Mouse (Mus musculus) layer of hippocampus, adult 11-12 months (tissue): ENCODE measurements at regions not wholly inside any gene's neighbourhood (a gene's known extent, or its start where the extent isn't known, plus 50 kb on each side); places are given as distances from the start of the nearest gene placed in this dataset.
"Not testable (repeated sequence)": the region's sequence is repeated elsewhere in the genome, so short reads cannot be mapped to it uniquely, and the experiment has no call there.

Source experiments
- DNase-seq: peaks from one replicate; pipeline ENCODE4 v3.0.0; 2022; ENCODE audit warnings: low spot score

DNA sequence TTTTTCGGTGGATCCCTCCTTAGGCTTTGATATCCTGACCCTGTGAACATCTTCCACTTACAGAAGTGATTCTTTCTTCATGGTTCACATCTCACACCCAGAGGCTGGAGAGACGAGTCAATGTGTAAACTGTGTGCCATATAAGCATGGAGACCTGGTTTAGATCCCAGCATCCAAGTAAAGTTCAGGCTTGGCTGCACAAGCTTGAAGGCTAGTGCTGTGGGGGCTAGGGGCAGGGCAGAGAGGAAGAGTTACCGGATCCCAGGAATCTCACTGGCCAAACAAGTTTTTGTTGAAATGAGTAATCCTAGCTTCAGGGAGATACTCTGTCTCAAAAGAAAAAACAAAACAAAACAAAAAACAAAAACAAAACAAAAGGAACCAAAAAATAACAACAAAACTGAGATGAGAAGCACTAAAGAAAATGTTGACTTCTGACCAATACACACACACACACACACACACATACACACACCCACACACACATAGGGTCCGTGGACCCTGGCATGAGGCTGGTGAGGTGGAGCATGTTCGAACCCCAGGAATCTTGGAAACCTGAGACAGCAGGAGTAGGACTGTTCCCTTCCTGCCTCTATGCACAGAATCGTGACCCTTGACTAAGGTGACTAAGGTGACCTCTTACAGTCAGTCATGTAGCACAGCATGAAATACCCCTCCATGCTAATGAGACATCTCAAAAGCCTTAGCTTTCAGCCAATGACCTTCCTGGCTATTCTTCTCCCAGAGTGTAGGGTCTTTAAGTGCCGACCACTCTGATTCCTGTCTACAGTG, 55.2 kb downstream of the Gm12728 start:
- DNase-seq, result no peak

DNA sequence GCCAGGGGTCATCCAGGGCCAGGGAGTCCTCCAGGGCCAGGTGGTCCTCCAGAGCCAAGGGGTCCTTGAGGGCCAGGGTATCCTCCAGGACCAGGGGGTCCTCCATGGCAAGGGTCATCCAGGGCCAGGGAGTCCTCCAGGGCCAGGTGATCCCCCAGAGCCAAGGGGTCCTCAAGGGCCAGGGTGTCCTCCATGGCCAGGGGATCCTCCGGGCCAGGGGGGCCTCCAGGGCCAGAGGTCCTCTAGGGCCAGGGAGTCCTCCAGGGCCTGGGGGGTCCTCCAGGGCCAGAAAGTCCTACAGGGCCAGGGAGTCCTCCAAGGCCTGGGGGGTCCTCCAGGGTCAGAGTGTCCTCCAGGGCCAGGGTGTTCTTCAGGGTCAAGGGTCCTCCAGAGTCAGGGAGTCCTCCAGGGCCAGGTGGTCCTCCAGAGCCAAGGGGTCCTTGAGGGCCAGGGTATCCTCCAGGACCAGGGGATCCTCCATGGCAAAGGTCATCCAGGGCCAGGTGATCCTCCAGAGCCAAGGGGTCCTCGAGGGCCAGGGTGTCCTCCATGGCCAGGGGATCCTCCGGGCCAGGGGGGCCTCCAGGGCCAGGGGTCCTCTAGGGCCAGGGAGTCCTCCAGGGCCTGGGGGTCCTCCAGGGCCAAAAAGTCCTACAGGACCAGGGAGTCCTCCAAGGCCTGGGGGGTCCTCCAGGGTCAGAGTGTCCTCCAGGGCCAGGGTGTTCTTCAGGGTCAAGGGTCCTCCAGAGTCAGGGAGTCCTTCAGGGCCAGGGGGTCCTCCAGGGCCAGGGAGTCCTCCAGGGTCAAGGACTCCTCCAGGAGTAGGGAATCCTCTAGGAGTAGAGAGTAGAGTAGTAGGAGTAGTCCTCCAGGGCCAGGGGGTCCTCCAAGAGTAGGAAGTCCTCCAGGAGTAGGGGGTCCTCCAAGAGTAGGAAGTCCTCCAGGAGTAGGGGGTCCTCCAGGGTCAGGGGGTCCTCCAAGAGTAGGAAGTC, 56.6 kb downstream of the Gm12728 start:
- DNase-seq, result not testable (repeated sequence)

DNA sequence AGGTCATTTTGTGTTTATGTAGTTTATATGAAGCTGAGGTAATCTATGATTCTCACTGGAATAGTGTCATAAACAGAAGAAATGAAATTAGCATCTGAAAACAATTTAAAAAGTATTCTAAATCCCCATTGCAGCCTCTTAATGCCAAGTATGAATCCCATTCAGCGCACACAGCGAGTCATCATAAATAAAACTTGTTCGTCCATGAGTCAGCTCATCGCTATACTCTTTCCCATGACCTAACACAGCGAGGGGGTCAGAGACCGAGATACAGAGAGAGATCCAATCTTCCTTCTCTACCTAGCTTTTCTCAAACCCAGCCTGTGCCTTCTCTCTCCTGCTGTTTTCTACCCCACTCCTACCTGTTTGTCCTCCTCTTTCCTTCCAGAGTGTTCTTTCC, 63.4 kb downstream of the Gm12728 start:
- DNase-seq, result no peak

DNA sequence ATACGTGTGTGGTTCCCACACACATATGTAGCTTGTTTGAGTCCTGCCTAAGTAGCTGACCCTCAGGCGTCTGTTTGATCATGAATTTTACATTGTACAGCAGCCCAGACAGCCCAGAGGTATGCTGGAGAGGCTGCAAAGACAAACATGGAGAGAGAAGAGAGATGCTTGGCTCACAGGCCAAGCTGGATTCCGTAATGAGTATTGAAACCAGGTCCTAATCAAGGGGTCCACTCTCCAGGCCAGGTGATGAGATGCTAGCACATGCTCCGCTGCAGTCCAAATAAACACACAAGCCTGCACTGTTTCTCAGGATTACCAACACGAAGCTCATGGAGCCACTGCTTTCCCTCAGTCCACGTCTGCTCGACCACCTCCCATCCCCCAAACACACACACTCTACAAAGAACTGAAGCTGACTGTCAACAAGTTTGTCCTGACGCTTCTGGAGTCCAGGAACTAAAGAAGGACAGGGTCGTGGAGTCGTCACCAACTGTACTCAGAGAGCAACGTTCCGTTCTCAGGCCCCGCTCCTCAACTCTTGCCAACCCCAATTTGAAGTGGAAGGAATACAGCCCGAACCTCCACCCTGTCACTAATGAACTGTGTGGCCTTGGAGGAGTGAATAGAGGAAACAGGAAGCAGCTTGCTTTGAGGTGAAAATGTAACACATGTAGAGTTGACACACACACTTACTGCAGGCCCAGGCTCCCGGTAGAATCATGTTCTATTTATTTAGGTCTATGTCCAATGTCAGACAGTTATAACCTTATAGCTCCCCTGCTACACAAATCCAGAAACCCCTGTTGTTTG, 69.6 kb downstream of the Gm12728 start:
- DNase-seq, result no peak

DNA sequence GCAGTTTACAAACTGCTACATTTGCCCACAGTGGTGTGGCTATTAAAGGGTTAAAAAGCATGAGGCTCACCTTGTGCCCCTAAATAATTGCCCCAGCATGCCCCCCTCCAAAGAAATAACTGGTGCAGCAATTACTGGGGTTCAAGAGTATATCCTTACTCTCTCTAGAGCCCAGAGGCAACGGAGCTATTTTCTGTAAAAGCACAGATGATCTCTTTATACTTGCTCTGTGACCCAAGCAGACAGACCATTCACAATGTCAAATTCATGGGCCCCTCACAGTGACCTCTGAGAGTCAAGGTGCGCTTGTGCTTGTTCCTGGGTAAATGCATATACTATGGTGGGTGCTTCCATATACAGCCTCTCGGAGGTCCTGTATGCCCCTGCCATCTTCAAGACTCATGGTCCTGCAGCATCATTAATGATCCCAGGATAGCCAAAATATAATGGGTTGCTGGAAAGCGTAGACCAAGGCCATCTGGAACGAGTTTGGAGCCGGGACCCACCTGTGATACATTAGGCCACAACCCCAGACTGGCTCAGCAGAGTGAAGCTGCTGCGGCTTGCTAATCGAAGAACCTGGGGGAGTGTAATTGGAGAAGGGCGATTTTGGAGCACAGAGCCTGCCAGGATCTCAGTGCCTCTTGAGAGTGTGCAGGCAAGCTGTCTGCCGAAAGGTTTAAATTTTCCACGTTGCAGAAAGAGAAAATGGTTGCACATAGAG, 71.4 kb downstream of the Gm12728 start:
- no peak for DNase-seq

DNA sequence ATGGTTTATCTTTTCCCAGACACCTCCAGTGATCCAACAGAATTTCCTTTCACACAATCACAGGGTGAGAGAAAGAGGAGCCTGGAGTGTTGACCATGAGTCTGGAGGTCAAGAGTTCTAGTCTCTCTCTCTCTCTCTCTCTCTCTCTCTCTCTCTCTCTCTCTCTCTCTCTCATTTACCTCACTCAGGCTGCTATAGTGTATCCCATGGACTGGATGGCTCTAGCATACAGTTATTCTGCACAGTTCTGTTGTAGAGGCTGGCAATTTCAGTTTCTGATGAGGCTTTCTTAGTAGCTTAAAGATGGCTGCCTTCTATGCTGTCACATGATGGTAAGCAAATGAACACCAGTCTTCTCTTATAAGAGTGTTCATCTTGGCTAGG, 72.0 kb downstream of the Gm12728 start:
- DNase-seq, result no peak

DNA sequence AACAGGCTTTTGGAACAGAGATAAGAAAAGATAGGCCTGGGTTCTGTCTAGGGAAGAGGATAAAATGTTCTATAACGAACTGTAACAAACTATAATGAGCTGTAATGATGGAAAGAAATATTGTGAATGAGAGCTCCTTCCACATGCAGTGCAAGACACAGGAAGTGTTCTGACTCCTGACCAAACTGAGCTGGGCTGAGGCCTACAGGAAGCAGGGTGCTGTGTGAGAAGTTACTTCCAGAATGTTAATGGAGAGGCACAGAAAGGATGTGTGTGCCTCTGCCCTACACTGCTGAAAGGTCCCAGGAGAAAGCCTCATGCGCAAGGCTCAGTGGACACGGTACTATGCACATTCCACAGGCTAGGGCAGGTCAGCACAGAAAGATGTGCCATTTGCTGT, 80.8 kb downstream of the Gm12728 start:
- DNase-seq, result no peak

DNA sequence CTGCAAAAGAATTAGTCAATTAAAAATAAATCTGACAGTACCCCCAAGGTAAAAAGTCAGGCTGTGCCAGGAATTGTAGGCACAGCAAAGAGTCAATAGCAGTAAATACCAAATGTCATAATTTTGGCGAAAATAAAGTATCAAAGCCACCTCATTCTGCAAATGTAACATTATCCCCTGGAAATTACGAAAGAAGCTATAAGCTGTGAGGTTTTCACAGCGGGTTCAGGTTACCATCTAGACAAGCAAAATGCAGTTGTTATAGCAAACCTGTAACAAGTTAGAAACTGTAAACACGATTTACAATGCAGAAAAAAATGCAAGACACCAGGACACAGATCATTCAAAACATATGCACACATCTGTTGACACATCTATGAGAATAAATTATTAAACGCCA, 87.6 kb downstream of the Gm12728 start:
- no peak for DNase-seq

DNA sequence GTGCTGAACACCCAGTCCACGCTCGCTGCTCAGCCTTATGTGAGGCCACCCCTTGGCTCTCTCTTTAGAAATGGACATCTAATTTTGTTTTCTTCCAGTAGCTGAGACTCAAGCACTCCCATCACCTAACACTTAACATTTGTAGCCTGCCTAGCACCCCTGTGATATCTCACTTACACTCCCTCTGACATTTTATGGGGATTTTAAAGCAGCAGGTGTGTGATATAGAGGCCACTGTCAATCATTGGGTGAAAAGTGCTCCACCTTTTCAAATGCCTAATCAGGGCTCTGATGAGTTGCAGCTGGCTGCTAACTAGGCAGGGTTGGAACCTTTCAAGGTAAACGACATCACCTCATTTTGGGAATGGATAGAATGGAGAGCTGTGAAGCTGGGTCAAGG, 90.2 kb downstream of the Gm12728 start:
- DNase-seq, result no peak

DNA sequence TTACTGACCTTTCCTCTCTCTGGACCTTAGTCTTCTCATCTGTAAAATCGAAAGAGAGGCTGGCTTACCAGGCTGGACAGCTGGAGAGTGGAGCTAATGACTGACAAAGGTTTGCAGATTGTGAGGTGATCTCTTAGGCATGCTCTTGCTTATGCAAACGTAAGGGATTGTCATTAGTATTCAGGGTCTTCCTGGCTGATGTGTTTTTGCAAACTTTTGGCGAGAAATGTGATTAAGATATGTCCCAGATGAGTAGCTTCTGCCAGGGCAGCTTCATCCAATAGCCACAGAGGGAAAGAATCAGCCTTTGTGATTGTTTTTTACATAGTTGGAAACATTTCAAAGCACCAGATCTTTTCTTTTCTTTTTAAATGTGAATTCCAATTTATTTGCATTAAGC, 95.1 kb downstream of the Gm12728 start:
- DNase-seq, result no peak

DNA sequence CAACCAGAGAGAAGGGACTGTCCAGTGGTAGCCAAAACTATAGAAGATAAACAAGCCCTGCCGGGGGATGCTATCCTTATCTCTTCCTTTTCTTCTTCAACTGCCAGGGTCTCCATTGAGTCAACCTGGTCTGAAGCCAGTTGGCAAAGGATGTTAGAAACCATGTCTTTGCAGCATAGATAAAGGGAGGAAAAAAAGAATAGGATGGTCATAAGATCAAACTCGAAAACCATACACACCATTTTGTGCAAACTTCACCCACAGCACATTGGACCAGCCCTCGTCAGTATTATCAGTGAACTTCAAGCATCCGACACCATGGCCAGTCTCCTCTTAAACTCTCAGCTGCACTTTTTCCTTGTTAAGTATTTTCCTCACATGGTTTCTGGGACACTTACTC, 101.8 kb downstream of the Gm12728 start:
- DNase-seq, result no peak

DNA sequence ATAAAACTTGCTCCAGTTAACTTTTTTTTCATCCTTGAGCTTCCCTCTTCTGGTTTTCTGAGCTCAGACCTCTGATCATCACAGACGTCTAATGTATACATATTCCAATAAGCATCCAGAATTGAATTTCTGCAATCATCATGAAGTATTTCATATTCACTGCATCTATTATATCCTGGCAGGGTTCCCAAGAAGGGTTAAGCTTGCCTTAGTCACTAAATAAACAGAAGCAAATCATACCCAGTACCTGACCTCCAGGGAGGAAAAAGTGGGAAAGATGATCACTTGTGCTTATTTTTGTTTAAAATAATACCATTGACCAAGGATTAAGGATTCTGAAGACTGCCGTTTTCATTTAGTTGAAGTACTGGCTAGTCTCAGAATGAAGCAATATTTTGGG, 102.4 kb downstream of the Gm12728 start:
- DNase-seq, result no peak

DNA sequence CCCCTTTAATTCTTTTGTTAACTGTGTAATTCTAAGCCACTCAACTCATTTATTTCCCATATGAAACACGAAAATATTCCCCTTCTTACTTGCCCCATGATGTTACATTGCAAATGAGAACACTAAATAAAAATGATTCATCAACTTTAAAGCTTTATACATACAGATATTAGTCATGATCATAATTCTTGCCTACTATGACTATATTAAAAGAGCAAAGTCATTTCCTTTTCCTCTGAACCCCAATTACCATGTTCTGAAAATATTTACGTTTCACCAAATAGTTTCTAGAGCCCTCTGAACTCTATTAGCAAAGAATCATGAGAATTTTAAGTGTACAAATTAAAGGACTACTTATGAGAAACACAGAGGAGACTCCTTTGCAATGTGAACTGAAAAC, 105.4 kb downstream of the Gm12728 start:
- DNase-seq, result no peak

DNA sequence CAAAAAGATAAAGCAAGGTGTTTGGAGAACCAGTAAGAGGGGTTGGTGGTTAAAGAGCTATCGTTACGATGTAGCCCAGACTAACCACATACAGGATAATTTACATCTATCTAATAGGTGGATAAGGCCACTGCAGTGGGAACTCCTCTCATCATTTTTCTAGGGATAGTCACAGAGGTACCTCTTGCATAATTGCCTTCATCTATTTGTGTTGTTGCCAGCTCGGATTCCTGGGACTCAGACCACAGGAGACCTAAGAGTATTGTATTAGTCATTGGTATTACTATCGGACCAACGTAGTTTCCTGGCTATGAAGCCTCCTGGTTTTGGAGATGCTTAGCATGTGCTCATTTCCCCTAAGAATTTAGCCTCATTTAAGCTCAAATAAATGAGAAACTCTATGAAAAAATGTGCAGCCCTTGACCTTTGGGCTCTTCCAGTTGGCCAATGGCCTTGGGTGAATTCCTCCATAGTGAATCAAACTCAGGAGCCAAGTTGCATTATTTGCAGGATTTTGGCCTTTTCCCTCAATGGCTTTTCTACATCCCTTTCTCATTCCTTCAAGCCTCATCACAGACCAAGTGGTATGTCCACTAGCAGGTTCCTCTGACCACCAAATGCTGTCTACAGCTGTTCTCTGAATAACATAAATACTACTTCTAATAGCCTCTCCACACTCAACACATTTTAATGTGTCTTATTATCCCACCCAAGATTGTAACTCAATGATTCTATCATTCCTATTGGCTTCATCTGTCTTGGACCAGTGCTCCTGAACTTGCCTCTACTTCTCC, 108.6 kb downstream of the Gm12728 start:
- DNase-seq, result no peak

DNA sequence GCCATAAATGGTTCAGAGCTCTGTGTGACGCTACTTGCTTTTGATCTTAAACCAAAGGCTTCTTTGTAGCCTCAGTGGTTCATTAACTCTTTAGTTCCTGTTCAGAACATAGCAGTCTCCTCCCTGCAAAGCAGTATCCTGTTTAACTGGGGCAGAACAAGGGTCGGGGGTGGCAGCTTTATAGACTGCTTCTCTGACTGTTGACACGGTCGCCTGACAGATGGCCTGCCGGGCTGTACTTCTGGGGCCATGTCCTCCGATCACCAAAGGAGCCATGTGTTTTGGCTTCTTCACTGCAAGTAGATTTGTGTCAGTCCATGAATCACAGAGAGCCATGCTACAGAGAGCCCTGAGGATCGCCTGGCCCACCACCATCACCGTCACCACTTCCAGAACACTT, 115.2 kb downstream of the Gm12728 start:
- DNase-seq, result no peak

DNA sequence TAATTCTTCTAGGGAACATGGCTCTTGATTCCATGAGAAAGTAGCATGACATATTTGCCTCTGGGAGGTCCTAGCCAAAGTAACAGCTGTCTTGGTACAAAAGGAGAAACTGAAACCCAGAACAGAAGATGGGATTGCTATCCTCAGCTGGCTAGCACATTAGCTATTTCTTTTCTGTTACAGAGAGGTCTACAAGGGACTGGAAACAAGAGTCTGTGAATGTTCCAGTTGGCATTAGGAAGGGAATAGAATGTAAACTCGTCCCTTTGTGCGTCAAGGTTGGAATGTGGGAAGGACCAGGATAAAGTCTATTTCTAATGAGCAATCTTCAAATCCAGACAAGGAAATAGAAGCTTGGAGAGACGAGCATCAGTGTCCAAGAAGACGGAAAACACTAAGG, 116.7 kb downstream of the Gm12728 start:
- DNase-seq, result no peak

DNA sequence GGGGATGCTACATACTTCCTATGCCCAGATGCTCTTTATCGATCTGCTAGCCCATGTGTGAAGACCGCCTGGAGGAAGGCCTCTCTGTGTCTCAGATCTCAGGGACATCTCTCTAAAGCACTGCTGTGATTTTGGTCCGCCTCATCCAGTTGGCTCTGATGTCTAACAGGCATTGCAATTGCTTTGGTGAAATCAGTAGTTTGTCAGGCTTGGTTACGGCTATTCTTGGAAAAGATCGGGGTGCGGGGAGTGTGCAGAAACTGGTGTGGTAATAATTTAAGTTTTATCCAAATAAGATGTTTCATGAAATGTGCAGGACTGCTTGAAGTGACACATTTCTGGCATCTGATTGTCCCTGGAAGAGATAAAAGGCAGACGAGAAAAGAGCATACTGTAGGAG, 117.9 kb downstream of the Gm12728 start:
- DNase-seq, result no peak

DNA sequence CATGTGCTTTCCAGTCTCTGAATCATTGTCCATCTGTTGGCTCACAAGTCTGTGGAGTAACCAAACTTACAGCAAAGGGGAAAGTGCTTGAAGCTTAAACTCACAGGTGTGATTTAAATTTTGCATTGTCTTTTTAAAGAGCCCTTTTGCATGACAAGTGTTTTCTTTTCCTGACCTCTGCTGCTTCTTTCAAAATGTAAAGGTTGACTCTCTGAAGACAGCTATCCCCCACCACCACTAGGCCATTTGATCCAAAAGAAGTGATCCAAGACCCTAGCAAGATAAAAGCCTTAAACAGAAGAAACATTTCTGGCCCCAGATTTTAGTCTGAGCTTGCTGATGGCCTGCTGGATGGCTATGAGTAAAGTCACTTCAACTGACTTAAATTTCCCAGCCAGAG, 118.6 kb downstream of the Gm12728 start:
- no peak for DNase-seq

DNA sequence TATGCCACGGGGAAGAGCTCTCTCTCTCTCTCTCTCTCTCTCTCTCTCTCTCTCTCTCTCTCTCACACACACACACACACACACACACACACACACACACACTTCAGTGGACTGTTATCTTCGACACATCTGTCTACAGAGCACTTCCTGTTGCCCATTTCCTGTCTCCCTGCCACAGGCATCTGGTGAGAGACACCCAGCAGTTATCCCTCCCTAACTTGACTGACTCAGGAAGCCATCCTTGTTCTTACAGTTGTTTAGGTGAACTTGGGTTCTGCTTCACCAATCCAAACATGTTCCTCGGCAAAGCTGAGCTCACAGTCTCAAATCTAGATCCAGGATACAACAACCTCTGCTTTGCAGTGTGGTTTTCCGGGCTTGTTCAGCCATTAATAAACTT, 119.6 kb downstream of the Gm12728 start:
- no peak for DNase-seq

DNA sequence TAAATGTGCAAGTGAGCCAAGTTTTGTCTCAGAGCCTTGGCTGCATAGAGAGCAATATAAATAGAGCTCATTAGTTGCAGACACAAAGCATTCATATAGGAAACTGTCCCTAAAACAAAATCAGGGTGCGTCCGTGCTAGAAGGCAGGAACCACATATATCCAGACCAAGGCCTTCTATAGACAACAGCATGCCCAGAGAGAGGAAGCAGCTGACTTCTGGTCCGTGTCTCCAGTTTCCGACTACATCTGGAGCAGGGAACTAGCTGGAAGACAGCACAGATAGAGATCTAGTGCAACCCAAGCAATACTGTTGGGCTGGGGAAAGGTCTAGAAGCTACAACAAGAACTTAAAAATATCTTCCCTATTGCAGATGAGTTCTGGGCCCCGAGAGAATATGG, 121.0 kb downstream of the Gm12728 start:
- no peak for DNase-seq

DNA sequence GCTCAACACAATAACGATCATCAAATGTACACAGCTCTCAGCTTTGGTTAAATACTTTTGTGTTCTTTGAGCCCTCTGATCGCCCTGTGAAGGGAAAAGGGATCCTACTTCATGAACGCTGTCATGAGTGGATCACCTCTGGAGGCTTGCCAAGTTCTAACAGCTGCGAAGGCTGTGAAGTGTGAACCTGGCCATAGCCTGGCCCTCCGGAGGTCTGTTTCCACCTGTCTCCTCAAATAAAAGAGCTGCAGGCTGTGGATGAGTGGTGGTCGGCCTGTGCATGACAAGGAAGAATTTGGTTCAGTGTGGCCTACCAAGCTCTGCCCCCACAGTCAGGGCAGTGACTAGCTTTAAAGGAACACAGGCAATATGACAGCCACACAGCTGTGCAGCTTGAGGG, 122.0 kb downstream of the Gm12728 start:
- DNase-seq, result no peak
